In genomic region chr9:120492010-120492399, GRCm38 (mm10) we compare ENCODE assay signal across 8 mouse cellular contexts. TPM values are rescaled to one million over a fixed set of nuclear protein-coding genes. Genes with fewer than 3 reads are reported as not detected.
DNase-seq lines count a peak whose midpoint lies in the region; ATAC-seq lines count a peak whose summit lies in the region.

TSS of gene Eif1b (plus strand) at chr9:120492232.

- peak; percentile 3 for DNase-seq in 3T3-L1 (ENCODE audit: low read depth, low spot score)
- no peak for DNase-seq in left cerebral cortex, postnatal 10 days (ENCODE audit: extremely low spot score in 1 of 2, low spot score in 2 of 2)
- no peak for DNase-seq in cerebellum, adult 9-11 months
- DNase-seq in adipocyte (ENCODE audit: low spot score): no peak

- H3K4me1 ChIP-seq in embryonic facial prominence, embryonic 12.5 days: peaks cover 14% of the 10 kb centered on the region
- peaks cover 21% of the 10 kb centered on the region for H3K4me1 ChIP-seq in heart, embryonic 13.5 days
- peaks cover 21% of the 10 kb centered on the region for H3K4me1 ChIP-seq in midbrain, embryonic 13.5 days (replicated peaks)

- H3K9ac ChIP-seq in embryonic facial prominence, embryonic 12.5 days: peak within 1 kb of the TSS; percentile 99
- peak within 1 kb of the TSS; percentile 100 for H3K9ac ChIP-seq in heart, embryonic 13.5 days
- peak within 1 kb of the TSS; percentile 100 for H3K9ac ChIP-seq in midbrain, embryonic 13.5 days (replicated peaks)

- H3K36me3 ChIP-seq in embryonic facial prominence, embryonic 12.5 days: peaks cover 24% of the 10 kb centered on the region
- H3K36me3 ChIP-seq in heart, embryonic 13.5 days: peaks cover 27% of the 10 kb centered on the region
- H3K36me3 ChIP-seq in midbrain, embryonic 13.5 days: peaks cover 26% of the 10 kb centered on the region

- intact Hi-C loops in left cerebral cortex, postnatal 10 days (cut with DNase I): no loop called here

- peak within 1 kb of the TSS; percentile 93 for H3K27ac ChIP-seq in embryonic facial prominence, embryonic 12.5 days
- peak within 1 kb of the TSS; percentile 95 for H3K27ac ChIP-seq in heart, embryonic 13.5 days (replicated peaks)
- H3K27ac ChIP-seq in midbrain, embryonic 13.5 days: peak within 1 kb of the TSS; percentile 92

- peak within 1 kb of the TSS; percentile 99 for H3K4me3 ChIP-seq in embryonic facial prominence, embryonic 12.5 days
- peak within 1 kb of the TSS; percentile 100 for H3K4me3 ChIP-seq in heart, embryonic 13.5 days
- peak within 1 kb of the TSS; percentile 100 for H3K4me3 ChIP-seq in midbrain, embryonic 13.5 days (replicated peaks)

- 4% methylated on average over 19 of the region's 19 CpGs for WGBS in embryonic facial prominence, embryonic 12.5 days
- WGBS in heart, embryonic 13.5 days: 3% methylated on average over 19 of the region's 19 CpGs
- 5% methylated on average over 19 of the region's 19 CpGs for WGBS in midbrain, embryonic 13.5 days

- no peaks in the 10 kb centered on the region for H3K9me3 ChIP-seq in embryonic facial prominence, embryonic 12.5 days
- no peaks in the 10 kb centered on the region for H3K9me3 ChIP-seq in heart, embryonic 13.5 days
- no peaks in the 10 kb centered on the region for H3K9me3 ChIP-seq in midbrain, embryonic 13.5 days

- peak within 1 kb of the TSS; percentile 94 for H3K4me2 ChIP-seq in embryonic facial prominence, embryonic 12.5 days (replicated peaks)
- peak within 1 kb of the TSS; percentile 75 for H3K4me2 ChIP-seq in heart, embryonic 13.5 days
- H3K4me2 ChIP-seq in midbrain, embryonic 13.5 days (replicated peaks): peak within 1 kb of the TSS; percentile 95

- no peaks in the 10 kb centered on the region for H3K27me3 ChIP-seq in embryonic facial prominence, embryonic 12.5 days
- H3K27me3 ChIP-seq in heart, embryonic 13.5 days (replicated peaks): no peaks in the 10 kb centered on the region
- H3K27me3 ChIP-seq in midbrain, embryonic 13.5 days: no peaks in the 10 kb centered on the region

- ATAC-seq in CD4-positive, CD25-positive, alpha-beta regulatory T cell, adult 4 months: peak; percentile 50
- ATAC-seq in embryonic facial prominence, embryonic 12.5 days (ENCODE audit: insufficient number of reproducible peaks, insufficient read depth, low FRiP score, low TSS enrichment): peak; percentile 0; the same call in 1 of the 2 replicates
- peak; percentile 20; the same call in 1 of the 2 replicates for ATAC-seq in heart, embryonic 13.5 days (ENCODE audit: extremely low read depth, insufficient number of reproducible peaks, low FRiP score, low TSS enrichment)
- ATAC-seq in midbrain, embryonic 13.5 days: peak; percentile 51

RNA-seq across cellular contexts. Expression of gene Eif1b, which starts in this region (rescaled TPM):
- polyA plus RNA-seq in CD4-positive, CD25-positive, alpha-beta regulatory T cell, adult 4 months (2017; shearing (Covaris generic)): 10 to 100 TPM; 71.8 to 88.3 TPM
- 234 and 237 TPM in 2 replicates for polyA plus RNA-seq in embryonic facial prominence, embryonic 12.5 days (2016; fragmentation: Nextera tagmentation; extraction: Ambion mirVana)
- polyA plus RNA-seq in heart, embryonic 13.5 days (2015; fragmentation: Nextera tagmentation; extraction: Ambion mirVana): 125 and 143 TPM in 2 replicates
- 100 to 1,000 TPM; 167 to 177 TPM for total RNA-seq in left cerebral cortex, postnatal 10 days (2021)
- polyA plus RNA-seq in midbrain, embryonic 13.5 days (2015; fragmentation: Nextera tagmentation; extraction: Ambion mirVana): 328 and 344 TPM in 2 replicates

Comparison
In these comparisons a context has a peak if more than half of its experiments do, and no peak if none do; other contexts are left out.
1. ATAC-seq: peak in every context shown above with its lines; median percentile 51 in midbrain, embryonic 13.5 days; 50 in CD4-positive, CD25-positive, alpha-beta regulatory T cell, adult 4 months; 20 in heart, embryonic 13.5 days; 0 in embryonic facial prominence, embryonic 12.5 days.